Mouse (Mus musculus) cerebellum, adult 18-20 months (tissue): ENCODE results near the gene Gpr68.

Source experiments
- DNase-seq, 2 experiments: peaks; one replicate each; pipeline ENCODE4 v3.0.0; 2021

Gpr68 gene

GRCm38 (mm10) chr12:100867097-100867496, 40.9 kb downstream of the Gpr68 start:
- peak; percentile 94 to 97 for DNase-seq

- no peak for DNase-seq
Measured at GRCm38 (mm10) chr12:100865509-100866078, 42.4 kb downstream of the Gpr68 start.

GRCm38 (mm10) chr12:100865072-100865471, 42.9 kb downstream of the Gpr68 start:
- DNase-seq = no peak

GRCm38 (mm10) chr12:100862856-100863446, 45.0 kb downstream of the Gpr68 start:
- DNase-seq = no peak

GRCm38 (mm10) chr12:100862272-100862671, 45.7 kb downstream of the Gpr68 start:
- DNase-seq = no peak

- DNase-seq = peak; percentile 77 to 85
Measured at GRCm38 (mm10) chr12:100857791-100858190, 50.2 kb downstream of the Gpr68 start.

- DNase-seq = no peak
Measured at GRCm38 (mm10) chr12:100856337-100856736, 51.7 kb downstream of the Gpr68 start.

GRCm38 (mm10) chr12:100852370-100852769, 55.6 kb downstream of the Gpr68 start:
- DNase-seq = no peak

- DNase-seq = peak; percentile 73 to 74
Measured at GRCm38 (mm10) chr12:100849421-100850138, 58.4 kb downstream of the Gpr68 start.

GRCm38 (mm10) chr12:100847437-100848080, 60.4 kb downstream of the Gpr68 start:
- no peak for DNase-seq

- no peak for DNase-seq
Measured at GRCm38 (mm10) chr12:100846566-100846965, 61.4 kb downstream of the Gpr68 start.

- no peak for DNase-seq
Measured at GRCm38 (mm10) chr12:100845829-100846228, 62.2 kb downstream of the Gpr68 start.

GRCm38 (mm10) chr12:100844546-100844945, 63.5 kb downstream of the Gpr68 start:
- DNase-seq = no peak

- DNase-seq = no peak
Measured at GRCm38 (mm10) chr12:100843171-100843570, 64.8 kb downstream of the Gpr68 start.

GRCm38 (mm10) chr12:100841211-100841792, 66.7 kb downstream of the Gpr68 start:
- peak; percentile 87 to 90 for DNase-seq

GRCm38 (mm10) chr12:100839926-100840325, 68.1 kb downstream of the Gpr68 start:
- no peak for DNase-seq

- DNase-seq = no peak
Measured at GRCm38 (mm10) chr12:100839079-100839600, 68.9 kb downstream of the Gpr68 start.

- no peak for DNase-seq
Measured at GRCm38 (mm10) chr12:100837208-100837607, 70.8 kb downstream of the Gpr68 start.

GRCm38 (mm10) chr12:100831629-100832325, 76.2 kb downstream of the Gpr68 start:
- no peak for DNase-seq

GRCm38 (mm10) chr12:100831021-100831420, 77.0 kb downstream of the Gpr68 start:
- DNase-seq = no peak
